In genomic region chr8:48733057-48733456, GRCm38 (mm10) we compare ENCODE assay signal across 15 mouse cellular contexts.
DNase-seq lines count a peak whose midpoint lies in the region; ATAC-seq and TF ChIP-seq lines count a peak whose summit lies in the region.
"Had no signal": no experiment of that assay in that cellular context is flagged by ENCODE, and none has a peak within 500 bp of the region (broad histone marks: within the 10 kb centered on the region; RNA-seq: fewer than 3 reads in every experiment).

No protein-coding gene starts in this region.

- peak overlapping the region; percentile 42; the same call in 1 of the 2 replicates for H3K9ac ChIP-seq in liver, adult 2 months (ENCODE audit: low read depth, low read length)
- H3K9ac ChIP-seq in liver, embryonic 12.5 days, result no peak overlapping the region
- no peak overlapping the region for H3K9ac ChIP-seq in liver, embryonic 16.5 days (ENCODE audit: low read depth, low read length)
- H3K9ac ChIP-seq: embryonic facial prominence, embryonic 12.5 days; forebrain, embryonic 15.5 days; heart, embryonic 12.5 days had no signal

- H3K4me1 ChIP-seq in liver, adult 2 months (ENCODE audit: control insufficient read depth, insufficient read depth, low read length), result peaks cover 19% of the 10 kb centered on the region
- no peaks in the 10 kb centered on the region for H3K4me1 ChIP-seq in liver, embryonic 12.5 days
- H3K4me1 ChIP-seq in liver, embryonic 16.5 days (ENCODE audit: control insufficient read depth, low read depth, low read length), result no peaks in the 10 kb centered on the region; the same call in 1 of the 2 replicates
- H3K4me1 ChIP-seq: embryonic facial prominence, embryonic 12.5 days; forebrain, embryonic 15.5 days had no signal

- H3K79me2 ChIP-seq in liver, adult 2 months (ENCODE audit: control insufficient read depth, insufficient read depth, low read length), result no peaks in the 10 kb centered on the region

- no peak overlapping the region for H3K4me3 ChIP-seq in liver, adult 2 months (ENCODE audit: insufficient read depth, low read depth, low read length)
- H3K4me3 ChIP-seq in liver, embryonic 12.5 days, result no peak overlapping the region
- no peak overlapping the region for H3K4me3 ChIP-seq in liver, embryonic 16.5 days (ENCODE audit: low read depth, low read length)
- H3K4me3 ChIP-seq: embryonic facial prominence, embryonic 12.5 days; forebrain, embryonic 15.5 days; heart, embryonic 12.5 days had no signal

- no peaks in the 10 kb centered on the region for H3K36me3 ChIP-seq in liver, adult 2 months (ENCODE audit: control insufficient read depth, insufficient read depth, low read length)
- no peaks in the 10 kb centered on the region for H3K36me3 ChIP-seq in liver, embryonic 12.5 days
- H3K36me3 ChIP-seq in liver, embryonic 16.5 days (ENCODE audit: control insufficient read depth, insufficient read depth), result no peaks in the 10 kb centered on the region
- H3K36me3 ChIP-seq: embryonic facial prominence, embryonic 12.5 days; forebrain, embryonic 15.5 days; heart, embryonic 12.5 days had no signal

- H3K4me2 ChIP-seq in liver, embryonic 12.5 days, result no peak overlapping the region
- H3K4me2 ChIP-seq in liver, embryonic 16.5 days (ENCODE audit: low read depth, low read length), result no peak overlapping the region
- H3K4me2 ChIP-seq: embryonic facial prominence, embryonic 12.5 days; forebrain, embryonic 15.5 days; heart, embryonic 12.5 days had no signal

- TF ChIP-seq CTCF in liver, adult 2 months (IDR thresholded peaks at IDR 0.05; ENCODE audit: low read depth, low read length), result no peak

- peak; percentile 61 for ATAC-seq in liver, embryonic 12.5 days
- peak; percentile 77 for ATAC-seq in liver, embryonic 16.5 days (ENCODE audit: low read depth)
- ATAC-seq in monocyte, adult 5-6 weeks (replicated peaks; ENCODE audit: insufficient number of reproducible peaks, low FRiP score, low TSS enrichment, poor library complexity, severe bottlenecking), result no peak
- ATAC-seq: forebrain, embryonic 15.5 days had no signal

- no peak for TF ChIP-seq POLR2A in liver, adult 2 months (IDR thresholded peaks at IDR 0.05; ENCODE audit: extremely low read depth, insufficient read depth, low read length)

- DNase-seq in kidney, adult 8-10 months, result peak; percentile 9 to 11
- no peak for DNase-seq in kidney, postnatal 25 days
- peak; percentile 98 for DNase-seq in liver, adult 2 months (ENCODE audit: extremely low read depth, low read depth, low spot score)
- DNase-seq in MN1 (ENCODE audit: low spot score), result no peak
- no peak for DNase-seq in gastrocnemius, postnatal 25 days
- DNase-seq: cerebellum, adult 11 months; cerebellum, adult 8-10 months; cerebellum, postnatal 14 days; heart, postnatal 36 days had no signal

- WGBS in liver, adult 2 months, result 24% methylated on average over 4 of the region's 4 CpGs
- 55% methylated on average over 4 of the region's 4 CpGs for WGBS in liver, embryonic 12.5 days (ENCODE audit: insufficient replicate concordance)
- WGBS in liver, embryonic 16.5 days (ENCODE audit: insufficient replicate concordance), result 57% methylated on average over 4 of the region's 4 CpGs

- H3K27ac ChIP-seq in liver, adult 2 months (replicated peaks; ENCODE audit: insufficient read depth, low read depth, low read length), result peak overlapping the region; percentile 83
- H3K27ac ChIP-seq in liver, embryonic 12.5 days, result peak overlapping the region; percentile 62; the same call in 1 of the 2 replicates
- peak overlapping the region; percentile 76 for H3K27ac ChIP-seq in liver, embryonic 16.5 days (ENCODE audit: low read length)
- H3K27ac ChIP-seq: embryonic facial prominence, embryonic 12.5 days; forebrain, embryonic 15.5 days had no signal

- no peaks in the 10 kb centered on the region for H3K27me3 ChIP-seq in liver, adult 2 months (ENCODE audit: control insufficient read depth, insufficient read depth, low read length)
- H3K27me3 ChIP-seq in liver, embryonic 12.5 days (replicated peaks), result no peaks in the 10 kb centered on the region
- no peaks in the 10 kb centered on the region for H3K27me3 ChIP-seq in liver, embryonic 16.5 days (ENCODE audit: control insufficient read depth, insufficient read depth, low read depth, low read length)
- H3K27me3 ChIP-seq: embryonic facial prominence, embryonic 12.5 days; forebrain, embryonic 15.5 days; heart, embryonic 12.5 days had no signal

- no peaks in the 10 kb centered on the region for H3K9me3 ChIP-seq in liver, embryonic 12.5 days (replicated peaks)
- no peaks in the 10 kb centered on the region for H3K9me3 ChIP-seq in liver, embryonic 16.5 days (replicated peaks; ENCODE audit: control insufficient read depth, low read length)
- H3K9me3 ChIP-seq: embryonic facial prominence, embryonic 12.5 days; forebrain, embryonic 15.5 days; heart, embryonic 12.5 days had no signal

Comparison
In these comparisons a context has a peak if more than half of its experiments do, and no peak if none do; other contexts are left out.
1. DNase-seq: peak in kidney, adult 8-10 months (2 of 2) and liver, adult 2 months (single experiment); none in kidney, postnatal 25 days (0 of 2), MN1 (single experiment) and gastrocnemius, postnatal 25 days (single experiment).
2. Peak in every context shown above with its lines, with median percentiles within 50 percentile points of each other: H3K27ac ChIP-seq.